Comparison of ENCODE assay signal across 8 mouse cellular contexts in genomic region chr15:76998878-76999588, GRCm38 (mm10). TPM values are rescaled to one million over a fixed set of nuclear protein-coding genes. Genes with fewer than 3 reads are reported as not detected.
DNase-seq lines count a peak whose midpoint lies in the region; ATAC-seq and TF ChIP-seq lines count a peak whose summit lies in the region.

No protein-coding gene starts in this region.

- peak; percentile 50 for TF ChIP-seq CTCF in forebrain, postnatal 0 days (IDR thresholded peaks at IDR 0.05; ENCODE audit: low read depth)

- no peaks in the 10 kb centered on the region for H3K9me3 ChIP-seq in forebrain, postnatal 0 days (ENCODE audit: low read length)
- H3K9me3 ChIP-seq in kidney, embryonic 14.5 days (ENCODE audit: control insufficient read depth, low read length) = no peaks in the 10 kb centered on the region

- H3K4me1 ChIP-seq in forebrain, postnatal 0 days (ENCODE audit: insufficient read depth) = no peaks in the 10 kb centered on the region
- no peaks in the 10 kb centered on the region for H3K4me1 ChIP-seq in kidney, embryonic 14.5 days (ENCODE audit: control insufficient read depth, insufficient read depth, low read length)

- H3K27ac ChIP-seq in forebrain, postnatal 0 days (ENCODE audit: low read depth, low read length) = no peak overlapping the region
- H3K27ac ChIP-seq in kidney, embryonic 14.5 days (ENCODE audit: low read depth, low read length) = no peak overlapping the region

- H3K36me3 ChIP-seq in forebrain, postnatal 0 days (ENCODE audit: insufficient read depth) = no peaks in the 10 kb centered on the region
- no peaks in the 10 kb centered on the region for H3K36me3 ChIP-seq in kidney, embryonic 14.5 days (ENCODE audit: control insufficient read depth, insufficient read depth, low read length)

- H3K27me3 ChIP-seq in forebrain, postnatal 0 days (ENCODE audit: insufficient read depth, low read length) = no peaks in the 10 kb centered on the region
- H3K27me3 ChIP-seq in kidney, embryonic 14.5 days (ENCODE audit: control insufficient read depth, insufficient read depth, low read length) = 0 out of 2 replicates have a peak, but pooled peaks cover 3% of the 10 kb centered on the region

- H3K4me2 ChIP-seq in forebrain, postnatal 0 days (ENCODE audit: low read depth) = 0 out of 2 replicates have a peak overlapping the region, but pooled peaks have one; percentile 5
- 0 out of 2 replicates have a peak overlapping the region, but pooled peaks have one; percentile 10 for H3K4me2 ChIP-seq in kidney, embryonic 14.5 days (replicated peaks; ENCODE audit: low read depth, low read length)

- no peak overlapping the region for H3K4me3 ChIP-seq in forebrain, postnatal 0 days (ENCODE audit: low read depth, low read length)
- no peak overlapping the region for H3K4me3 ChIP-seq in kidney, embryonic 14.5 days (ENCODE audit: low read length)

- WGBS in forebrain, postnatal 0 days = 38% methylated on average over 21 of the region's 21 CpGs
- 52% methylated on average over 21 of the region's 21 CpGs for WGBS in kidney, embryonic 14.5 days

- DNase-seq in left cerebral cortex, adult 18-20 months (ENCODE audit: low spot score in 2 of 2) = peak; percentile 31 to 48
- DNase-seq in left cerebral cortex, adult 11 months (ENCODE audit: low spot score) = no peak
- DNase-seq in adrenal gland, postnatal 14 days = peak; percentile 77
- peak; percentile 43 for DNase-seq in forebrain, postnatal 0 days
- peak; percentile 74 for DNase-seq in testis, postnatal 10 days (ENCODE audit: low spot score)
- DNase-seq in thymus, postnatal 36 days = no peak

- H3K9ac ChIP-seq in forebrain, postnatal 0 days = no peak overlapping the region
- H3K9ac ChIP-seq in kidney, embryonic 14.5 days (ENCODE audit: low read depth, low read length) = no peak overlapping the region

- peak; percentile 79 for ATAC-seq in forebrain, postnatal 0 days
- no peak for ATAC-seq in kidney, embryonic 14.5 days (ENCODE audit: low FRiP score, low TSS enrichment)
- ATAC-seq in megakaryocyte, adult 5-6 weeks (ENCODE audit: poor library complexity, severe bottlenecking) = no peak

RNA-seq across cellular contexts. Expression of gene Apol6, which starts 45.5 kb away (rescaled TPM):
- under 1 TPM; 0.21 to 0.23 TPM for total RNA-seq in left cerebral cortex, adult 18-20 months (2021)
- total RNA-seq in adrenal gland, postnatal 14 days (2021) = 24.3 and 26.2 TPM in 2 replicates
- 0.19 TPM in 1 of 2 replicates, not detected in the other for total RNA-seq in forebrain, postnatal 0 days (2014; rRNA removed)
- polyA plus RNA-seq in forebrain, postnatal 0 days (2015; fragmentation: Nextera tagmentation; extraction: Ambion mirVana) = not detected in 2 replicates
- not detected in 2 replicates for polyA plus RNA-seq in kidney, embryonic 14.5 days (2014; fragmentation: Nextera tagmentation; extraction: Ambion mirVana)
- not detected in 2 replicates for total RNA-seq in megakaryocyte, adult 5-6 weeks (2015)
- total RNA-seq in megakaryocyte, adult 5-6 weeks (2017) = 0.04 TPM in 1 of 2 replicates, not detected in the other

RNA-seq across cellular contexts. Expression of gene 1110038F14Rik, which starts 50.7 kb away (rescaled TPM):
- total RNA-seq in left cerebral cortex, adult 18-20 months (2021) = 10 to 100 TPM; 27.5 to 28.0 TPM
- 41.8 and 43.9 TPM in 2 replicates for total RNA-seq in adrenal gland, postnatal 14 days (2021)
- total RNA-seq in forebrain, postnatal 0 days (2014; rRNA removed) = 21.2 and 23.9 TPM in 2 replicates
- polyA plus RNA-seq in forebrain, postnatal 0 days (2015; fragmentation: Nextera tagmentation; extraction: Ambion mirVana) = 48.0 and 51.1 TPM in 2 replicates
- 75.4 and 77.6 TPM in 2 replicates for polyA plus RNA-seq in kidney, embryonic 14.5 days (2014; fragmentation: Nextera tagmentation; extraction: Ambion mirVana)
- 18.9 and 22.2 TPM in 2 replicates for total RNA-seq in megakaryocyte, adult 5-6 weeks (2015)
- total RNA-seq in megakaryocyte, adult 5-6 weeks (2017) = 25.0 and 28.2 TPM in 2 replicates

RNA-seq across cellular contexts. Expression of gene Mb, which starts 51.4 kb away (rescaled TPM):
- not detected for total RNA-seq in left cerebral cortex, adult 18-20 months (2021)
- 5.9 and 6.8 TPM in 2 replicates for total RNA-seq in adrenal gland, postnatal 14 days (2021)
- 0.62 and 3.6 TPM in 2 replicates for total RNA-seq in forebrain, postnatal 0 days (2014; rRNA removed)
- 0.21 and 0.33 TPM in 2 replicates for polyA plus RNA-seq in forebrain, postnatal 0 days (2015; fragmentation: Nextera tagmentation; extraction: Ambion mirVana)
- polyA plus RNA-seq in kidney, embryonic 14.5 days (2014; fragmentation: Nextera tagmentation; extraction: Ambion mirVana) = 0.60 and 0.69 TPM in 2 replicates
- total RNA-seq in megakaryocyte, adult 5-6 weeks (2015) = not detected in 2 replicates
- total RNA-seq in megakaryocyte, adult 5-6 weeks (2017) = not detected in 2 replicates

Comparison
In these comparisons a context has a peak if more than half of its experiments do, and no peak if none do; other contexts are left out.
1. DNase-seq: peak in left cerebral cortex, adult 18-20 months (2 of 2), adrenal gland, postnatal 14 days (single experiment), forebrain, postnatal 0 days (single experiment) and testis, postnatal 10 days (single experiment); none in left cerebral cortex, adult 11 months (single experiment) and thymus, postnatal 36 days (0 of 2).
2. RNA of gene Apol6, which starts 45.5 kb away (total RNA-seq): 24.3 to 26.2 TPM in adrenal gland, postnatal 14 days; 0.21 to 0.23 TPM in left cerebral cortex, adult 18-20 months, 0.19 TPM in forebrain, postnatal 0 days and 0.04 TPM in megakaryocyte, adult 5-6 weeks; every median in the first group is over 10 times any median in the second.